Mouse (Mus musculus) erythroid progenitor cell, adult 5-6 weeks (primary cell): ENCODE results near the gene Gpbp1. TPM values are rescaled to one million over a fixed set of nuclear protein-coding genes. Genes with fewer than 3 reads are reported as not detected.

ENCODE experiments used
- ATAC-seq: replicated peaks from 2 replicates; pipeline ENCODE4 v1.8.0; 2016; ENCODE audit warnings: moderate number of reproducible peaks, mild to moderate bottlenecking, moderate TSS enrichment, inconsistent platforms; ENCODE audit not compliant: poor library complexity, low FRiP score, severe bottlenecking
- total RNA-seq, 2 experiments: library from RNA; stranded (forward) in 1 of 2; stranded (reverse) in 1 of 2; fragments of 150-400 nt in 1 of 2; fragments of 186-747, 209-891 nt in 1 of 2; gene quantifications; 2 replicates each; pipeline versions ENCODE4 v1.2.3 to v1.2.4; 2015 to 2017; ENCODE audit warnings: low replicate concordance in 2 of 2

Gene Gpbp1
- total RNA-seq, 2 experiments from 2014 or later = 108 to 164 TPM

DNA sequence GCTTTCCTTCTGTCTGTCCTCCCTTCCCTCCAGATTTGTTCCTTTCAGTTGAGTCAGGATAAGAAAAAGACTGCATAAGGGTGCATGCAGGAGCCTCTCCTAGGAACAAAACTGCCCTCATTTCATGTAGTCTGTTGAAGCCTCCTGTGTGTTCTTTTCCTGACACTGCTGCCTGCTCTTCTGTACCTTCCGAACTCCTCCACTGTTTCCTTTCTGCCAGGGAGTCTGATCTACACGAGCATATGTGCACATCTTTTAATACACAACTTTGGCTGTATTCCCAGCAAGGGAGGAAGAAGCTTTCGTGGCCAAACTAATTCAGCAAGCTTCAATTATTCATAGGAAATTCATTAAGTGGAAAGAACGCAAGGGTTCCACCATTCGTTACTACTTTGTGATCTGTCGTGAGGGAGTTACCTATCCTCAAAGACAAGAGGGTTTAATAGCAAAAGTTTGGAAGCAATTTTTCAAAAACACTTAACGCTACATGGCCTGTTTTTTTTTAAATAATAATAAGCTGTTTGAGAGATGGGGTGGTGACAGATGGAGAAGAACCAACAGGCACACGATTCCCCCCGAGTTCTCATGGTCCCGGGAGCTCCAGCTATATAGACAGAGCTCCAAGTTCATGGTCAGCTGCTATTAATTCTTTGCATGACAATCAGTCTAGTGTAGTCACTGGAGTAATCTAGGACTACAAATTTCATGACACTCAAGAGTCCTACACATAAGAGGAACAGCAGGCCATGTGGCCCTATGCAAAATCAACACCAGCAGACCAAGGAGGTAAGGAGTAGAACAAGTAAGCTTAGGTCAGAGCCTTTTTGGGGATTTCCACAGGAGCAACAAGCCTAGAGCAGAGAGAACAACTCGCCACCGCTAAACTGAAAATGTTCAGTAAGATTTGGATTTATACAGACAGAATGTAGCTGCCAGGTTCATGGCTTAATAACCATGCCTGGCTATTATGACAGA lies 105.6 kb downstream of the Gpbp1 start:
- no peak for ATAC-seq

Other genes starting within 250 kb of the Gpbp1 start
- gene Actbl2, start 235.1 kb downstream of the Gpbp1 start, total RNA-seq (2015; ENCODE audit: low replicate concordance) = not detected in 2 replicates
- not detected in 2 replicates for gene Actbl2, start 235.1 kb downstream of the Gpbp1 start, total RNA-seq (2017; ENCODE audit: low replicate concordance)
- gene Gm49496, start 59.8 kb upstream of the Gpbp1 start, total RNA-seq (2015; ENCODE audit: low replicate concordance) = not detected in 2 replicates
- gene Gm49496, start 59.8 kb upstream of the Gpbp1 start, total RNA-seq (2017; ENCODE audit: low replicate concordance) = 2.5 TPM in 1 of 2 replicates, not detected in the other
- gene Gm10198, start 102.7 kb upstream of the Gpbp1 start, total RNA-seq (2015; ENCODE audit: low replicate concordance) = not detected in 2 replicates
- gene Gm10198, start 102.7 kb upstream of the Gpbp1 start, total RNA-seq (2017; ENCODE audit: low replicate concordance) = not detected in 2 replicates
- 106 and 114 TPM in 2 replicates for gene Mier3, start 190.9 kb upstream of the Gpbp1 start, total RNA-seq (2015; ENCODE audit: low replicate concordance)
- 166 and 174 TPM in 2 replicates for gene Mier3, start 190.9 kb upstream of the Gpbp1 start, total RNA-seq (2017; ENCODE audit: low replicate concordance)